Mouse (Mus musculus): ENCODE measurements around the gene Sco2. TPM values are rescaled to one million over a fixed set of nuclear protein-coding genes. Genes with fewer than 3 reads are reported as not detected.

Sco2 gene
- polyA plus RNA-seq, 2 experiments, result 7.5 to 19.8 TPM

DNA sequence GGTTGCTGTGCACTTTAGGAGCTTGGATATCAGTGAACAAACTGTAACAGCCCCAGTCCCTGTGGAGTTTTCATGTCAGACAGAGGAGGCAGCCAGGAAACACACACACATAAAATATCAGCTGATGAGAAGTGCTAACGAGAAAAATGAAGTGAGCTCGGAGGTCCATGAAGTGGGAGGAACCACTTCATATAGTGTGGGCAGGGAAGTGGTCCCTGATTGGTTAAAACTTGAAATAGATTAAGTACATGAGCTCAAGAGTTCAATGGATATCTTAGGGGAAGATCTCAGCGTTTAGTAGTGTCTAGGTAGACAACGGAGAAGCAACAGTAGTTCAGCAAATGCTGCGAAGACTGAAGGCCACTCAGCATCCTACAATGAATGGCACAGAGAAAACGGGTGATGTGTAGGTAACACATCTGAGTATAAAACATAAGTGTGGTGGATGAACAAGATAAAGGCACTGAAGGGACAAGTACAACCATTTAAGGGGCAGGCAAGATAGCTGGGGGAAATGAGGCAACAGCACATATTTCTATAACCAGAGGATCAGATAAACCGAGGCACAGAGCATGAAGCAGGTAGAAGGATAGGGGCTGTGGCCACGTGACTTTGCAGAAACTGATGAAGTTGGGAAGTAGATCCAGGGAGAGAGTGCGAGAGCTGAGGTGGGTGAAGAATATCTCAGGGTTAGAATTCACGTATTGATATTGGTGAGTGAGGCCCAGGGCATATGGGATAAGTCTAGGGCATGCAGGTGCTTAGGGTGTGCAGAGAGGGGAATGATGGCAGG lies 31.4 kb upstream of the Sco2 start:
- no peak overlapping the region for H3K4me3 ChIP-seq (replicated peaks; ENCODE audit: low read length)
- H3K9me3 ChIP-seq (ENCODE audit: control insufficient read depth, low read length), result no peaks in the 10 kb centered on the region
- no peak overlapping the region for H3K9ac ChIP-seq (ENCODE audit: low read depth, low read length, severe bottlenecking)
- H3K27ac ChIP-seq (replicated peaks; ENCODE audit: low read depth, low read length), result no peak overlapping the region
- H3K4me1 ChIP-seq (ENCODE audit: control insufficient read depth, insufficient read depth, low read length), result no peaks in the 10 kb centered on the region
- H3K27me3 ChIP-seq (ENCODE audit: control insufficient read depth, insufficient read depth, low read length), result no peaks in the 10 kb centered on the region
- no peaks in the 10 kb centered on the region for H3K36me3 ChIP-seq (ENCODE audit: control insufficient read depth, insufficient read depth, low read length)
- 76% methylated on average over 10 of the region's 10 CpGs for WGBS
- H3K4me2 ChIP-seq (replicated peaks; ENCODE audit: low read depth, low read length, severe bottlenecking), result no peak overlapping the region
- no peak for TF ChIP-seq POLR2A (IDR thresholded peaks at IDR 0.05; ENCODE audit: borderline replicate concordance, extremely low read depth, insufficient read depth, insufficient read length)
- ATAC-seq (ENCODE audit: low FRiP score, low read depth), result no peak
- no peak for DNase-seq (ENCODE audit: low spot score)

DNA sequence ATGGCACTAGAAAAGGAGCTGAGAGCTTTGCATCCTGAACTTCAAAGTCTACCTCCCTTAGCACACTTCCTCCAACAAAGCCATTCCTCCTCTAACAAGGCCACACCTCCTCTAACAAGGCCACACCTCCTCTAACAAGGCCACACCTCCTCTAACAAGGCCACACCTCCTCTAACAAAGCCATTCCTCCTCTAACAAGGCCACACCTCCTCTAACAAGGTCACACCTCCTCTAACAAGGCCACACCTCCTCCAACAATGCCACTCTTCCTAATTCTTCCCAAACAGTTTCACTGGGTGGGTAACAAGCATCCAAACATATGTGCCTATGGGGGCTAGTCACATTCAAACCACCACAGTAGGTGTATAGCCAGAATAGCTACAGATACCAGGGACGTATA lies 28.8 kb upstream of the Sco2 start:
- H3K9ac ChIP-seq (ENCODE audit: low read depth, low read length, severe bottlenecking), result no peak overlapping the region
- no peaks in the 10 kb centered on the region for H3K9me3 ChIP-seq (ENCODE audit: control insufficient read depth, low read length)
- no peak overlapping the region for H3K27ac ChIP-seq (replicated peaks; ENCODE audit: low read depth, low read length)
- no peak overlapping the region for H3K4me3 ChIP-seq (replicated peaks; ENCODE audit: low read length)
- H3K27me3 ChIP-seq (ENCODE audit: control insufficient read depth, insufficient read depth, low read length), result no peaks in the 10 kb centered on the region
- ATAC-seq (ENCODE audit: low FRiP score, low read depth) (no peak), DNase-seq (ENCODE audit: low spot score) (no peak)
- 85% methylated on average over 1 of the region's 1 CpGs for WGBS
- H3K4me1 ChIP-seq (ENCODE audit: control insufficient read depth, insufficient read depth, low read length), result no peaks in the 10 kb centered on the region
- no peak overlapping the region for H3K4me2 ChIP-seq (replicated peaks; ENCODE audit: low read depth, low read length, severe bottlenecking)
- H3K36me3 ChIP-seq (ENCODE audit: control insufficient read depth, insufficient read depth, low read length), result no peaks in the 10 kb centered on the region
- no peak for TF ChIP-seq POLR2A (IDR thresholded peaks at IDR 0.05; ENCODE audit: borderline replicate concordance, extremely low read depth, insufficient read depth, insufficient read length)

DNA sequence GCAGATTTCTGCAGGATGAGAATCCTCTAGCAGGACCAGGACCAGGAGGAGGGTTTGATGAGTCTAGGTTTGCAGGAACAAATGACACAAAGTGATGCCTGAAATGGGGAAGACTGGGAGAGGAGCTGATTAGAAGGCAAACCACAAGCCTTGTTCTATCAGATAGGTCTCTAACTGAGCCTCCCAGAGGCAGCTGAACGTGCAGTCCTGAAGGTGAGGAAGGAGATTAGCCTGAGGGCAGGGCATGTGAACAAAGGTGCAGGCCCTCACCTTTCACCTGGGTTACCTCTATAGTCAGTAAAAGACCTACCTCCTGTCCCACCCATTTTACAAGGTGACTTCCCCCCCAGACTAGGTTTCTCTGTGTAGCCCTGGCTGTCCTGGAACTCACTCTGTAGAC lies 26.1 kb upstream of the Sco2 start:
- H3K27ac ChIP-seq (replicated peaks; ENCODE audit: low read depth, low read length), result no peak overlapping the region
- TF ChIP-seq POLR2A (IDR thresholded peaks at IDR 0.05; ENCODE audit: borderline replicate concordance, extremely low read depth, insufficient read depth, insufficient read length), result no peak
- H3K9me3 ChIP-seq (ENCODE audit: control insufficient read depth, low read length), result no peaks in the 10 kb centered on the region
- H3K4me2 ChIP-seq (replicated peaks; ENCODE audit: low read depth, low read length, severe bottlenecking), result no peak overlapping the region
- H3K36me3 ChIP-seq (ENCODE audit: control insufficient read depth, insufficient read depth, low read length), result no peaks in the 10 kb centered on the region
- H3K4me1 ChIP-seq (ENCODE audit: control insufficient read depth, insufficient read depth, low read length), result no peaks in the 10 kb centered on the region
- H3K4me3 ChIP-seq (replicated peaks; ENCODE audit: low read length), result no peak overlapping the region
- no peaks in the 10 kb centered on the region for H3K27me3 ChIP-seq (ENCODE audit: control insufficient read depth, insufficient read depth, low read length)
- 30% methylated on average over 1 of the region's 1 CpGs for WGBS
- no peak overlapping the region for H3K9ac ChIP-seq (ENCODE audit: low read depth, low read length, severe bottlenecking)
- DNase-seq (ENCODE audit: low spot score), result no peak
- no peak for ATAC-seq (ENCODE audit: low FRiP score, low read depth)

DNA sequence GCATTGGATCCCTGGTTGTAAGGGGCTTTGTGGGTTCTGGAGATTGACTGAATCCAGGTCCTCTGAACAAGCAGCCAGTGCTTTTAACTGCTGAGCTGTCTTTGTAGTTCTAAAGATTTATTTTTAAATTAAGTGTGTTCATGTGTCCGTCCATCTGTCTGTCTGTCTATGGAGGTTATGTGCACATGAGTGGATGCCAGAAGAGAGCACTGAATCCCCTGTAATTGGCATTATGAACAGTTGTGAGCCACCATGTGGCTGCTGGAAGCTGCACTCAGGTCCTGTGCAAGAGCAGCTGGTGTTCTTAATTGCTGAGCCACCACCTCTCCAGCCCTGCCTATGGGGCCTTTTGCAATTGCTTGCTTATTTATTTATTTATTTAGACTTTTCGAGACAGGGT lies 24.5 kb upstream of the Sco2 start:
- no peak for ATAC-seq (ENCODE audit: low FRiP score, low read depth)
- WGBS, result 74% methylated on average over 2 of the region's 2 CpGs
- H3K4me2 ChIP-seq (replicated peaks; ENCODE audit: low read depth, low read length, severe bottlenecking), result no peak overlapping the region
- no peak for DNase-seq (ENCODE audit: low spot score)
- H3K27me3 ChIP-seq (ENCODE audit: control insufficient read depth, insufficient read depth, low read length), result no peaks in the 10 kb centered on the region
- H3K27ac ChIP-seq (replicated peaks; ENCODE audit: low read depth, low read length), result no peak overlapping the region
- TF ChIP-seq POLR2A (IDR thresholded peaks at IDR 0.05; ENCODE audit: borderline replicate concordance, extremely low read depth, insufficient read depth, insufficient read length), result no peak
- no peaks in the 10 kb centered on the region for H3K4me1 ChIP-seq (ENCODE audit: control insufficient read depth, insufficient read depth, low read length)
- no peak overlapping the region for H3K9ac ChIP-seq (ENCODE audit: low read depth, low read length, severe bottlenecking)
- no peak overlapping the region for H3K4me3 ChIP-seq (replicated peaks; ENCODE audit: low read length)
- H3K9me3 ChIP-seq (ENCODE audit: control insufficient read depth, low read length), result no peaks in the 10 kb centered on the region
- H3K36me3 ChIP-seq (ENCODE audit: control insufficient read depth, insufficient read depth, low read length), result no peaks in the 10 kb centered on the region

GRCm38 (mm10) chr15:89396883-89397282 lies 23.2 kb upstream of the Sco2 start:
- no peaks in the 10 kb centered on the region for H3K9me3 ChIP-seq (ENCODE audit: control insufficient read depth, low read length)
- no peak overlapping the region for H3K9ac ChIP-seq (ENCODE audit: low read depth, low read length, severe bottlenecking)
- no peaks in the 10 kb centered on the region for H3K36me3 ChIP-seq (ENCODE audit: control insufficient read depth, insufficient read depth, low read length)
- no peaks in the 10 kb centered on the region; the same call in 1 of the 2 replicates for H3K4me1 ChIP-seq (ENCODE audit: control insufficient read depth, insufficient read depth, low read length)
- no peak for DNase-seq (ENCODE audit: low spot score)
- TF ChIP-seq POLR2A (IDR thresholded peaks at IDR 0.05; ENCODE audit: borderline replicate concordance, extremely low read depth, insufficient read depth, insufficient read length), result no peak
- H3K27ac ChIP-seq (replicated peaks; ENCODE audit: low read depth, low read length), result no peak overlapping the region
- no peaks in the 10 kb centered on the region for H3K27me3 ChIP-seq (ENCODE audit: control insufficient read depth, insufficient read depth, low read length)
- H3K4me2 ChIP-seq (replicated peaks; ENCODE audit: low read depth, low read length, severe bottlenecking), result no peak overlapping the region
- no peak overlapping the region for H3K4me3 ChIP-seq (replicated peaks; ENCODE audit: low read length)
- 84% methylated on average over 4 of the region's 4 CpGs for WGBS
- ATAC-seq (ENCODE audit: low FRiP score, low read depth), result no peak
